Mouse (Mus musculus): ENCODE results near the gene Snx13.

DNA sequence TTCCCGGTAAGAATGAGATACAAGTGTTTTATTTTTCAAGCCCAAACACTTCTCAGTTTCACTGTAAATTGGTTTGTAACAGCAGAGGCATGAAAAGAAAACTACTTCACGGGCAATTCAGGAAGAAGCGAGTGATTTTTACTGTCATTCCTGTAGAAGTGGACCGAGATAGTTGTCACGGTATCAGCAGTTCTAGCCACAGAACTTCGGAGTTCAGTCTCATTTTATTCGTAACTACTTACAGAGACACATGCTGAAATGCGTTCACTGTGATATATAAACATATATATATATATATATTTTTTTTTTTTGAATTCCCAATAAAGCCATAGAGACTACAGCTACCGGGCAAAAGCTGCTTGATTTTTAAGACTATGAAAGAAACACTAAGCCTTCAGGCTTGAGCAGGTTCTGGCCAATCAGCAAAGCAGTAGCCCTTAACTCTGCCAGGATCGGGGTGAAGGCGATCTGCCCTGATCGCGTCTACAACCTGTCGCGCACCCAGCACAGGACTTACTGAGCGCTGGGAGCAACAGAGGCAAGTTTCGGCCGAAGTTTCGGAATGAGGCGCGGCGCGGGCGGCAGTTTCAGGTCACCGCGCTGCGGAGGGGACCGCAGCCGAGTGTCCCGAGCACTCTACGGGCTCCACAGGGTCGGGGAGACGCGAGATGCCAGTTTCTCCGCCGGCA is 532 bp upstream of the Snx13 start:
- TF ChIP-seq CTCF (IDR thresholded peaks at IDR 0.05; ENCODE audit: low read depth, low read length) (no peak), POLR2A (IDR thresholded peaks at IDR 0.05; ENCODE audit: insufficient read depth, low read length) (no peak)

Data from ES-Bruce4 (cell line).